Comparison of ENCODE assay signal across 8 mouse cellular contexts in the genomic region with DNA sequence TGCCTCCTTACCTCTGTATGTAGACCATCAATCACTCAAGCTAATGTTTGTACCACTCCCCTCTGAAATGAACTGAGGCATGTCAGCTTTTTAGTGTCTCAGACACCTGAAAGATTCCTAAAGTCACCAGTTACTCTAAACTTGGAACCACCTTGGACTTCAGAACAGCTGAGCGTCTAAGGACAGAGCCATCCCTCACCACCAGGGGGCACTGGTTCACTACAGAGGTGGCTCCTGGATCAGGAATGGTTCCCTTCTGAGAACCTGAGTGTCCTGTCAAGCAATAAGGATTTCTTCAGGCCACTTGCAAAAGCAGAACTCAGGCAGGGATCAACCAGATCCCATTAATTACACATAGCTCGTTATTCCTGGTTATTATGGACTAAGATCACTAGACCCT. TPM values are rescaled to one million over a fixed set of nuclear protein-coding genes. Genes with fewer than 3 reads are reported as not detected.
DNase-seq lines count a peak whose midpoint lies in the region; ATAC-seq and TF ChIP-seq lines count a peak whose summit lies in the region.

No protein-coding gene starts in this region.

- peak; percentile 84 for DNase-seq in 416B (ENCODE audit: low read depth)
- peak; percentile 75 for DNase-seq in Muller cell, postnatal 12 days (ENCODE audit: inconsistent ontology term)
- peak; percentile 42 for DNase-seq in cerebellum, adult 9-11 months
- DNase-seq in gastrocnemius, adult 2 months = peak; percentile 85
- DNase-seq in liver, embryonic 13.5 days = peak; percentile 61
- DNase-seq in ovary, postnatal 10 days (ENCODE audit: low spot score) = peak; percentile 52
- peak; percentile 71 for DNase-seq in thymus, postnatal 0 days (ENCODE audit: low spot score)

- H3K4me2 ChIP-seq in kidney, embryonic 14.5 days (replicated peaks; ENCODE audit: low read depth, low read length) = no peak overlapping the region
- no peak overlapping the region for H3K4me2 ChIP-seq in liver, embryonic 13.5 days

- peak; percentile 63 for ATAC-seq in kidney, embryonic 14.5 days (ENCODE audit: low FRiP score, low TSS enrichment)
- ATAC-seq in liver, embryonic 13.5 days (ENCODE audit: low read depth) = 0 out of 2 replicates have a peak, but pooled peaks have one; percentile 37

- no peak overlapping the region for H3K27ac ChIP-seq in gastrocnemius, adult 2 months
- H3K27ac ChIP-seq in kidney, embryonic 14.5 days (ENCODE audit: low read depth, low read length) = no peak overlapping the region
- H3K27ac ChIP-seq in liver, embryonic 13.5 days = no peak overlapping the region

- no peaks in the 10 kb centered on the region for H3K36me3 ChIP-seq in kidney, embryonic 14.5 days (ENCODE audit: control insufficient read depth, insufficient read depth, low read length)
- no peaks in the 10 kb centered on the region for H3K36me3 ChIP-seq in liver, embryonic 13.5 days

- peak; percentile 97 for TF ChIP-seq CTCF in gastrocnemius, adult 2 months (IDR thresholded peaks at IDR 0.05)

- H3K4me3 ChIP-seq in gastrocnemius, adult 2 months = no peak overlapping the region
- no peak overlapping the region for H3K4me3 ChIP-seq in kidney, embryonic 14.5 days (ENCODE audit: low read length)
- no peak overlapping the region for H3K4me3 ChIP-seq in liver, embryonic 13.5 days (replicated peaks)

- no peak overlapping the region for H3K9ac ChIP-seq in kidney, embryonic 14.5 days (ENCODE audit: low read depth, low read length)
- no peak overlapping the region for H3K9ac ChIP-seq in liver, embryonic 13.5 days

- intact Hi-C loops in gastrocnemius, adult 2 months (cut with DNase I) = no loop called here

- 5% methylated on average over 2 of the region's 2 CpGs for WGBS in kidney, embryonic 14.5 days
- whole genome bisulfite sequencing in liver, embryonic 13.5 days (ENCODE audit: insufficient replicate concordance) = 3% methylated on average over 2 of the region's 2 CpGs

- no peaks in the 10 kb centered on the region for H3K4me1 ChIP-seq in kidney, embryonic 14.5 days (ENCODE audit: control insufficient read depth, insufficient read depth, low read length)
- peaks cover 9% of the 10 kb centered on the region for H3K4me1 ChIP-seq in liver, embryonic 13.5 days (replicated peaks)

- H3K9me3 ChIP-seq in kidney, embryonic 14.5 days (ENCODE audit: control insufficient read depth, low read length) = peaks cover 2% of the 10 kb centered on the region; the same call in 1 of the 2 replicates
- H3K9me3 ChIP-seq in liver, embryonic 13.5 days (replicated peaks) = no peaks in the 10 kb centered on the region

- no peaks in the 10 kb centered on the region for H3K27me3 ChIP-seq in kidney, embryonic 14.5 days (ENCODE audit: control insufficient read depth, insufficient read depth, low read length)
- H3K27me3 ChIP-seq in liver, embryonic 13.5 days = no peaks in the 10 kb centered on the region

RNA-seq across cellular contexts. Expression of a gene that starts 5.9 kb away (rescaled TPM):
- total RNA-seq in gastrocnemius, adult 2 months (2021) = 10 to 100 TPM; 11.0 to 12.3 TPM
- polyA plus RNA-seq in kidney, embryonic 14.5 days (2014; fragmentation: Nextera tagmentation; extraction: Ambion mirVana) = 15.5 and 20.7 TPM in 2 replicates
- 6.4 and 6.7 TPM in 2 replicates for polyA plus RNA-seq in liver, embryonic 13.5 days (2015; fragmentation: Nextera tagmentation; extraction: Ambion mirVana)
- polyA plus RNA-seq in thymus, postnatal 0 days (2015; fragmentation: Nextera tagmentation; extraction: Ambion mirVana) = 8.5 and 10.4 TPM in 2 replicates

RNA-seq across cellular contexts. Expression of a gene that starts 30.5 kb away (rescaled TPM):
- 1 to 10 TPM; 7.8 to 9.2 TPM for total RNA-seq in gastrocnemius, adult 2 months (2021)
- polyA plus RNA-seq in kidney, embryonic 14.5 days (2014; fragmentation: Nextera tagmentation; extraction: Ambion mirVana) = 27.1 and 29.2 TPM in 2 replicates
- 24.9 and 25.3 TPM in 2 replicates for polyA plus RNA-seq in liver, embryonic 13.5 days (2015; fragmentation: Nextera tagmentation; extraction: Ambion mirVana)
- polyA plus RNA-seq in thymus, postnatal 0 days (2015; fragmentation: Nextera tagmentation; extraction: Ambion mirVana) = 37.5 and 40.1 TPM in 2 replicates

RNA-seq across cellular contexts. Expression of a gene that starts 47.1 kb away (rescaled TPM):
- total RNA-seq in gastrocnemius, adult 2 months (2021) = not detected
- not detected in 2 replicates for polyA plus RNA-seq in kidney, embryonic 14.5 days (2014; fragmentation: Nextera tagmentation; extraction: Ambion mirVana)
- polyA plus RNA-seq in liver, embryonic 13.5 days (2015; fragmentation: Nextera tagmentation; extraction: Ambion mirVana) = not detected in 2 replicates
- polyA plus RNA-seq in thymus, postnatal 0 days (2015; fragmentation: Nextera tagmentation; extraction: Ambion mirVana) = not detected in 2 replicates

RNA-seq across cellular contexts. Expression of a gene that starts 50.4 kb away (rescaled TPM):
- not detected for total RNA-seq in gastrocnemius, adult 2 months (2021)
- polyA plus RNA-seq in kidney, embryonic 14.5 days (2014; fragmentation: Nextera tagmentation; extraction: Ambion mirVana) = not detected in 2 replicates
- not detected in 2 replicates for polyA plus RNA-seq in liver, embryonic 13.5 days (2015; fragmentation: Nextera tagmentation; extraction: Ambion mirVana)
- 0.16 TPM in 1 of 2 replicates, not detected in the other for polyA plus RNA-seq in thymus, postnatal 0 days (2015; fragmentation: Nextera tagmentation; extraction: Ambion mirVana)
